Comparison of ENCODE assay signal across 15 mouse cellular contexts in genomic region chr7:138682161-138682560, GRCm38 (mm10).
"Had no signal": no experiment of that assay in that cellular context is flagged by ENCODE, and none has a peak within 500 bp of the region (broad histone marks: within the 10 kb centered on the region; RNA-seq: fewer than 3 reads in every experiment).

No protein-coding gene starts in this region.

- H3K36me3 ChIP-seq: liver, embryonic 13.5 days; midbrain, embryonic 12.5 days; midbrain, embryonic 15.5 days; neural tube, embryonic 13.5 days had no signal

- H3K4me1 ChIP-seq: liver, embryonic 13.5 days; midbrain, embryonic 12.5 days; neural tube, embryonic 13.5 days had no signal

- DNase-seq: kidney, adult 18-20 months; kidney, adult 9 months; kidney, postnatal 14 days; kidney, postnatal 4 days; liver, embryonic 13.5 days; lung, adult 2 months; lung, postnatal 14 days; lung, postnatal 4 days; thymus, adult 18-20 months; thymus, postnatal 36 days had no signal

- H3K4me2 ChIP-seq: liver, embryonic 13.5 days; midbrain, embryonic 12.5 days; midbrain, embryonic 15.5 days; neural tube, embryonic 13.5 days had no signal

- H3K4me3 ChIP-seq: liver, embryonic 13.5 days; midbrain, embryonic 12.5 days; midbrain, embryonic 15.5 days; myocyte; neural tube, embryonic 13.5 days had no signal

- H3K27ac ChIP-seq: liver, embryonic 13.5 days; midbrain, embryonic 12.5 days; midbrain, embryonic 15.5 days; neural tube, embryonic 13.5 days had no signal

- H3K9ac ChIP-seq: liver, embryonic 13.5 days; midbrain, embryonic 12.5 days; midbrain, embryonic 15.5 days; neural tube, embryonic 13.5 days had no signal

- H3K27me3 ChIP-seq: liver, embryonic 13.5 days; midbrain, embryonic 12.5 days; midbrain, embryonic 15.5 days; neural tube, embryonic 13.5 days had no signal

- H3K9me3 ChIP-seq: liver, embryonic 13.5 days; midbrain, embryonic 12.5 days; midbrain, embryonic 15.5 days; neural tube, embryonic 13.5 days had no signal

- ATAC-seq: intestine, embryonic 16.5 days; midbrain, embryonic 15.5 days had no signal
